Mouse (Mus musculus) lung, adult 2 months (tissue): ENCODE results near the gene Gm20388. TPM values are rescaled to one million over a fixed set of nuclear protein-coding genes. Genes with fewer than 3 reads are reported as not detected.

ENCODE experiments used
- DNase-seq: peaks from one replicate; pipeline ENCODE4 v3.0.0; 2022
- H3K4me1 ChIP-seq: fragments of 200-500 bp; 2 replicates; pipeline ENCODE4 v1.6.1; 2011; ENCODE audit warnings: low read length; ENCODE audit not compliant: control insufficient read depth, insufficient read depth
- H3K4me3 ChIP-seq: fragments of 200-500 bp; replicated peaks from 2 replicates; pipeline ENCODE3; 2011; ENCODE audit warnings: low read depth, mild to moderate bottlenecking, control low read depth, low read length; ENCODE audit errors: extremely low read depth
- CTCF ChIP-seq: fragments of 200-500 bp; IDR thresholded peaks from 2 replicates; pipeline ENCODE4 v1.5.1; 2011; ENCODE audit warnings: mild to moderate bottlenecking, low read length, control low read depth; ENCODE audit not compliant: insufficient read depth
- POLR2A ChIP-seq: fragments of 200-500 bp; IDR thresholded peaks from 2 replicates; pipeline ENCODE4 v1.6.1; 2011; ENCODE audit warnings: low read depth, mild to moderate bottlenecking, control low read depth, low read length, borderline replicate concordance; ENCODE audit errors: extremely low read depth
- WGBS: fragments of 180-500 bp; shearing (Covaris S2); methylation state at CpG from one replicate; pipeline ENCODE4 v1.1.7; 2018; 5-methylcytosine and 5-hydroxymethylcytosine counted together
- polyA plus RNA-seq: library from polyadenylated mRNA; depleted of rRNA; stranded (reverse); fragments of >200 nt; gene quantifications from 2 replicates; pipeline ENCODE4 v1.2.3, GENCODE M21; 2012

Gm20388 gene
- polyA plus RNA-seq, 1 experiment = 67.8 TPM

- DNase-seq = no peak
- no peak for TF ChIP-seq POLR2A
- TF ChIP-seq CTCF = no peak
- H3K4me1 ChIP-seq = no peaks in the 10 kb centered on the region; the same call in 1 of the 2 replicates
- no peak overlapping the region for H3K4me3 ChIP-seq
- 63% methylated on average over 5 of the region's 5 CpGs for WGBS
These were observed 168.7 kb downstream of the Gm20388 start for GRCm38 (mm10) chr8:120079361-120079760.

GRCm38 (mm10) chr8:120083261-120083660 is 172.6 kb downstream of the Gm20388 start:
- WGBS = 79% methylated on average over 8 of the region's 8 CpGs
- Histone ChIP-seq H3K4me1 (no peaks in the 10 kb centered on the region; the same call in 1 of the 2 replicates), H3K4me3 (no peak overlapping the region)
- TF ChIP-seq POLR2A = no peak
- TF ChIP-seq CTCF = no peak
- no peak for DNase-seq

DNA sequence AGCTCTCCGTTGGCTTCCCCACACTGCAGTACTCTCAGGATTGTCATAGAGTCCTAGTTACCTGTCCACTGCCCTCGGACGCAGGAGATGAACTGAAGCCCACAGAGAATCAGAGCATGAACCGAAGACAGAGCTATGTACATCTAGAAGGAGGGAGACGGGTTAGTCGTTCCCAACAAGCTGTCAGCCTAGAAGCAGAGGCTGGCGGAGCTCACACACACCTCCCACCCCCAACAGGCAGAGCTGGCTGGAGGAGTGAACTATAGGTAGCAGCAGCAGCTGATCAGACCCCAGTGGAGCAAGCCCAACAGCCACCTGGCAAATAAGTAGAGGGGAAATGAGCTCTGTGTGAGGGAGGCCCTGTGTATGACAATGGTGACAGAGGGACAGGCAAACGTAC is 174.1 kb downstream of the Gm20388 start:
- TF ChIP-seq POLR2A (no peak), CTCF (no peak)
- Histone ChIP-seq H3K4me1 (no peaks in the 10 kb centered on the region), H3K4me3 (no peak overlapping the region)
- 80% methylated on average over 8 of the region's 8 CpGs for WGBS
- no peak for DNase-seq

DNA sequence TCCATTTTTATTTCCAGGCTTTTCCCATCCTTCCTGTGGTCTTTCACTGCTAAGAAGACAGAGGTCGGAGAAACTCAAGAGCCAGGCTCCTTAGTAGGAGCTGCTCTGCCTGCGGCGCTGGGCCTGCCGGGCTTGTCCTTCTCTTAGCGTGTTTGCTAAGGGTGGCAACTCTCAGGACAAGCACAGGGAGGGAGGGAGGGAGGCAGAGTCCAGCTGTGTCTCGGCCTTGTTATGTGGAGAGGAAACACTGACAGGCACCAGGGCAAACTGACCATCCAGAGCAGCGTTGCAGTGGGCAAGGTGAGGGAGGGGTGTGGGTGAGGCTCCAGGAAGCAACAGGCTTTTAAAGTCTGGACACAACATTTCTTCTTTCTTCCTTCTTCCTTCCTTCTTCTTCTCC is 178.9 kb downstream of the Gm20388 start:
- 52% methylated on average over 7 of the region's 7 CpGs for WGBS
- DNase-seq = no peak
- Histone ChIP-seq H3K4me1 (no peaks in the 10 kb centered on the region), H3K4me3 (no peak overlapping the region)
- no peak for TF ChIP-seq POLR2A

- no peak overlapping the region for H3K4me3 ChIP-seq
- no peak for TF ChIP-seq POLR2A
- no peak for DNase-seq
- WGBS = 96% methylated on average over 3 of the region's 3 CpGs
- no peaks in the 10 kb centered on the region for H3K4me1 ChIP-seq
These were observed 180.4 kb downstream of the Gm20388 start for GRCm38 (mm10) chr8:120091032-120091431.

GRCm38 (mm10) chr8:120093103-120093502 is 182.5 kb downstream of the Gm20388 start:
- WGBS = 93% methylated on average over 3 of the region's 3 CpGs
- Histone ChIP-seq H3K4me1 (no peaks in the 10 kb centered on the region), H3K4me3 (no peak overlapping the region)
- DNase-seq = no peak
- TF ChIP-seq CTCF (no peak), POLR2A (no peak)

DNA sequence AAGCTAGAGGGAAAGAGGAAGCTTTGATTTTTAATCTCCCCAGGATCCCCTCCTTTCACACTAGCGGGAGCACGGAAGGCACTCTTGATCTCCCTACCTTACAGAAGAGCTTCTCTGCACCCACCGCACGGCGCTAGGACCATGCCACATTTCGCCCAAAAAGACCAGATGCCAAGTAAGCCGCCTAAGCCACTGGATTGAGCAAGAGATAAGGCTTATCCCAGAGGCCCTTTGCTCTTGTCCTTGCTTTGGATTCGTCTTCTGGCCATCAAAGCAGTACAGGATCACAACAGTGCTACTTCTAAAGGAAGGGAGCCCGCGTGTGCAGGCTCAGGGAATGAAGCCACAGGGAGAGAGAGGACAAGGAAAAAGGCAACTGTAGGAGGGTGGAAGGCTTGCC is 184.2 kb downstream of the Gm20388 start:
- H3K4me1 ChIP-seq = no peaks in the 10 kb centered on the region
- 85% methylated on average over 10 of the region's 10 CpGs for WGBS
- no peak for DNase-seq
- H3K4me3 ChIP-seq = no peak overlapping the region
- no peak for TF ChIP-seq POLR2A
- no peak for TF ChIP-seq CTCF

GRCm38 (mm10) chr8:120096486-120096885 is 185.8 kb downstream of the Gm20388 start:
- Histone ChIP-seq H3K4me1 (0 out of 2 replicates have a peak, but pooled peaks cover 2% of the 10 kb centered on the region), H3K4me3 (no peak overlapping the region)
- TF ChIP-seq CTCF (no peak), POLR2A (no peak)
- no peak for DNase-seq
- 60% methylated on average over 2 of the region's 2 CpGs for WGBS

GRCm38 (mm10) chr8:120100388-120101067 is 189.9 kb downstream of the Gm20388 start:
- DNase-seq = no peak
- WGBS = 2% methylated on average over 25 of the region's 25 CpGs

GRCm38 (mm10) chr8:120101068-120101972 is 190.7 kb downstream of the Gm20388 start, which contains the start of gene Zdhhc7:
TSS of gene Zdhhc7 (minus strand) at chr8:120101482.
- WGBS = under 1% methylated on average over 88 of the region's 88 CpGs

More at GRCm38 (mm10) chr8:120100388-120101067, 189.9 kb downstream of the Gm20388 start:
- Histone ChIP-seq H3K4me3 (peak overlapping the region; percentile 68), H3K4me1 (peaks cover 12% of the 10 kb centered on the region)
- TF ChIP-seq CTCF (no peak), POLR2A (no peak)

More at GRCm38 (mm10) chr8:120101068-120101972, 190.7 kb downstream of the Gm20388 start, which contains the start of gene Zdhhc7:
- Histone ChIP-seq H3K4me3 (peak within 1 kb of the TSS; percentile 68), H3K4me1 (peaks cover 15% of the 10 kb centered on the region)
- peak; percentile 88 for DNase-seq
- TF ChIP-seq POLR2A (peak; percentile 61), CTCF (no peak)
